Mouse (Mus musculus): ENCODE data around the gene Lin37.

The Lin37 gene

GRCm38 (mm10) chr7:30518325-30518724, 41.3 kb downstream of the Lin37 start:
- no peak for DNase-seq (ENCODE audit: inconsistent age in 2 of 2, low spot score in 1 of 2)

GRCm38 (mm10) chr7:30515003-30515760, 44.5 kb downstream of the Lin37 start:
- no peak for DNase-seq (ENCODE audit: inconsistent age in 2 of 2, low spot score in 1 of 2)

GRCm38 (mm10) chr7:30508061-30508460, 51.6 kb downstream of the Lin37 start:
- DNase-seq (ENCODE audit: inconsistent age in 2 of 2, low spot score in 1 of 2), result no peak
